Mouse (Mus musculus): ENCODE measurements around the gene Gm42417. TPM values are rescaled to one million over a fixed set of nuclear protein-coding genes. Genes with fewer than 3 reads are reported as not detected.

The Gm42417 gene
- polyA plus RNA-seq, 1 experiment from 2014 or later = 0.23 TPM

GRCm38 (mm10) chr1:36575347-36575746 lies 36.1 kb upstream of the Gm42417 start:
- Histone ChIP-seq H3K9ac (no peak overlapping the region), H3K9me3 (ENCODE audit: control insufficient read depth, low read length) (no peaks in the 10 kb centered on the region), H3K4me2 (replicated peaks) (no peak overlapping the region), H3K27ac (no peak overlapping the region), H3K27me3 (ENCODE audit: control insufficient read depth, insufficient read depth, low read length) (no peaks in the 10 kb centered on the region), H3K36me3 (replicated peaks; ENCODE audit: control insufficient read depth, insufficient read depth) (no peaks in the 10 kb centered on the region), H3K4me1 (replicated peaks; ENCODE audit: control insufficient read depth, insufficient read depth, low read length) (peaks cover 17% of the 10 kb centered on the region), H3K4me3 (replicated peaks; ENCODE audit: low read length) (no peak overlapping the region)
- DNase-seq (ENCODE audit: low spot score) (no peak), ATAC-seq (ENCODE audit: low FRiP score) (no peak)
- WGBS = 67% methylated on average over 6 of the region's 6 CpGs

GRCm38 (mm10) chr1:36574196-36574955 lies 35.1 kb upstream of the Gm42417 start:
- Histone ChIP-seq H3K4me2 (replicated peaks) (no peak overlapping the region), H3K9ac (no peak overlapping the region), H3K9me3 (ENCODE audit: control insufficient read depth, low read length) (no peaks in the 10 kb centered on the region), H3K4me1 (replicated peaks; ENCODE audit: control insufficient read depth, insufficient read depth, low read length) (peaks cover 8% of the 10 kb centered on the region; the same call in 1 of the 2 replicates), H3K27me3 (ENCODE audit: control insufficient read depth, insufficient read depth, low read length) (no peaks in the 10 kb centered on the region), H3K27ac (no peak overlapping the region), H3K4me3 (replicated peaks; ENCODE audit: low read length) (no peak overlapping the region), H3K36me3 (replicated peaks; ENCODE audit: control insufficient read depth, insufficient read depth) (no peaks in the 10 kb centered on the region)
- ATAC-seq (ENCODE audit: low FRiP score) = no peak
- no peak for DNase-seq (ENCODE audit: low spot score)
- 82% methylated on average over 5 of the region's 5 CpGs for WGBS

GRCm38 (mm10) chr1:36573524-36573923 lies 34.3 kb upstream of the Gm42417 start:
- H3K4me2 ChIP-seq (replicated peaks) = no peak overlapping the region
- H3K4me3 ChIP-seq (replicated peaks; ENCODE audit: low read length) = no peak overlapping the region
- no peak overlapping the region for H3K27ac ChIP-seq
- no peaks in the 10 kb centered on the region for H3K27me3 ChIP-seq (ENCODE audit: control insufficient read depth, insufficient read depth, low read length)
- no peaks in the 10 kb centered on the region for H3K9me3 ChIP-seq (ENCODE audit: control insufficient read depth, low read length)
- no peak overlapping the region for H3K9ac ChIP-seq
- WGBS = 86% methylated on average over 8 of the region's 8 CpGs
- no peak for DNase-seq (ENCODE audit: low spot score)
- ATAC-seq (ENCODE audit: low FRiP score) = no peak
- H3K4me1 ChIP-seq (replicated peaks; ENCODE audit: control insufficient read depth, insufficient read depth, low read length) = peaks cover 8% of the 10 kb centered on the region; the same call in 1 of the 2 replicates
- no peaks in the 10 kb centered on the region for H3K36me3 ChIP-seq (replicated peaks; ENCODE audit: control insufficient read depth, insufficient read depth)

GRCm38 (mm10) chr1:36572709-36573108 lies 33.5 kb upstream of the Gm42417 start:
- 74% methylated on average over 1 of the region's 1 CpGs for WGBS
- H3K4me1 ChIP-seq (replicated peaks; ENCODE audit: control insufficient read depth, insufficient read depth, low read length) = peaks cover 8% of the 10 kb centered on the region; the same call in 1 of the 2 replicates
- H3K27me3 ChIP-seq (ENCODE audit: control insufficient read depth, insufficient read depth, low read length) = no peaks in the 10 kb centered on the region
- no peak overlapping the region for H3K4me2 ChIP-seq (replicated peaks)
- H3K27ac ChIP-seq = no peak overlapping the region
- H3K9me3 ChIP-seq (ENCODE audit: control insufficient read depth, low read length) = no peaks in the 10 kb centered on the region
- H3K36me3 ChIP-seq (replicated peaks; ENCODE audit: control insufficient read depth, insufficient read depth) = no peaks in the 10 kb centered on the region
- ATAC-seq (ENCODE audit: low FRiP score) (no peak), DNase-seq (ENCODE audit: low spot score) (no peak)
- H3K9ac ChIP-seq = no peak overlapping the region
- H3K4me3 ChIP-seq (replicated peaks; ENCODE audit: low read length) = no peak overlapping the region

- Histone ChIP-seq H3K9ac (no peak overlapping the region), H3K4me1 (replicated peaks; ENCODE audit: control insufficient read depth, insufficient read depth, low read length) (peaks cover 8% of the 10 kb centered on the region; the same call in 1 of the 2 replicates), H3K36me3 (replicated peaks; ENCODE audit: control insufficient read depth, insufficient read depth) (no peaks in the 10 kb centered on the region), H3K27me3 (ENCODE audit: control insufficient read depth, insufficient read depth, low read length) (no peaks in the 10 kb centered on the region), H3K4me2 (replicated peaks) (no peak overlapping the region), H3K27ac (no peak overlapping the region), H3K9me3 (ENCODE audit: control insufficient read depth, low read length) (no peaks in the 10 kb centered on the region), H3K4me3 (replicated peaks; ENCODE audit: low read length) (no peak overlapping the region)
- WGBS = 59% methylated on average over 2 of the region's 2 CpGs
- no peak for DNase-seq (ENCODE audit: low spot score)
- no peak for ATAC-seq (ENCODE audit: low FRiP score)
Observed at GRCm38 (mm10) chr1:36572140-36572700, 33.0 kb upstream of the Gm42417 start.

- peaks cover 8% of the 10 kb centered on the region; the same call in 1 of the 2 replicates for H3K4me1 ChIP-seq (replicated peaks; ENCODE audit: control insufficient read depth, insufficient read depth, low read length)
- no peak overlapping the region for H3K27ac ChIP-seq
- 49% methylated on average over 6 of the region's 6 CpGs for WGBS
- ATAC-seq (ENCODE audit: low FRiP score) = no peak
- H3K4me2 ChIP-seq (replicated peaks) = no peak overlapping the region
- no peaks in the 10 kb centered on the region for H3K9me3 ChIP-seq (ENCODE audit: control insufficient read depth, low read length)
- H3K9ac ChIP-seq = no peak overlapping the region
- H3K27me3 ChIP-seq (ENCODE audit: control insufficient read depth, insufficient read depth, low read length) = no peaks in the 10 kb centered on the region
- H3K36me3 ChIP-seq (replicated peaks; ENCODE audit: control insufficient read depth, insufficient read depth) = no peaks in the 10 kb centered on the region
- no peak overlapping the region for H3K4me3 ChIP-seq (replicated peaks; ENCODE audit: low read length)
- DNase-seq (ENCODE audit: low spot score) = no peak
Observed at GRCm38 (mm10) chr1:36571627-36572026, 32.4 kb upstream of the Gm42417 start.

GRCm38 (mm10) chr1:36570320-36570719 lies 31.1 kb upstream of the Gm42417 start:
- no peak overlapping the region for H3K27ac ChIP-seq
- no peak overlapping the region for H3K4me2 ChIP-seq (replicated peaks)
- DNase-seq (ENCODE audit: low spot score) (no peak), ATAC-seq (ENCODE audit: low FRiP score) (no peak)
- 89% methylated on average over 5 of the region's 5 CpGs for WGBS
- peaks cover 8% of the 10 kb centered on the region; the same call in 1 of the 2 replicates for H3K4me1 ChIP-seq (replicated peaks; ENCODE audit: control insufficient read depth, insufficient read depth, low read length)
- H3K9me3 ChIP-seq (ENCODE audit: control insufficient read depth, low read length) = no peaks in the 10 kb centered on the region
- no peak overlapping the region for H3K9ac ChIP-seq
- no peaks in the 10 kb centered on the region for H3K36me3 ChIP-seq (replicated peaks; ENCODE audit: control insufficient read depth, insufficient read depth)
- no peaks in the 10 kb centered on the region for H3K27me3 ChIP-seq (ENCODE audit: control insufficient read depth, insufficient read depth, low read length)
- no peak overlapping the region for H3K4me3 ChIP-seq (replicated peaks; ENCODE audit: low read length)

- Histone ChIP-seq H3K9me3 (ENCODE audit: control insufficient read depth, low read length) (no peaks in the 10 kb centered on the region), H3K36me3 (replicated peaks; ENCODE audit: control insufficient read depth, insufficient read depth) (no peaks in the 10 kb centered on the region), H3K9ac (no peak overlapping the region), H3K27me3 (ENCODE audit: control insufficient read depth, insufficient read depth, low read length) (no peaks in the 10 kb centered on the region), H3K4me1 (replicated peaks; ENCODE audit: control insufficient read depth, insufficient read depth, low read length) (peaks cover 6% of the 10 kb centered on the region; the same call in 1 of the 2 replicates), H3K4me3 (replicated peaks; ENCODE audit: low read length) (no peak overlapping the region), H3K4me2 (replicated peaks) (no peak overlapping the region), H3K27ac (no peak overlapping the region)
- DNase-seq (ENCODE audit: low spot score) (no peak), ATAC-seq (ENCODE audit: low FRiP score) (no peak)
- WGBS = 53% methylated on average over 7 of the region's 7 CpGs
Observed at GRCm38 (mm10) chr1:36569694-36570276, 30.6 kb upstream of the Gm42417 start.

- no peaks in the 10 kb centered on the region for H3K4me1 ChIP-seq (replicated peaks; ENCODE audit: control insufficient read depth, insufficient read depth, low read length)
- no peaks in the 10 kb centered on the region for H3K36me3 ChIP-seq (replicated peaks; ENCODE audit: control insufficient read depth, insufficient read depth)
- H3K9me3 ChIP-seq (ENCODE audit: control insufficient read depth, low read length) = no peaks in the 10 kb centered on the region
- 82% methylated on average over 4 of the region's 4 CpGs for WGBS
- no peak overlapping the region for H3K9ac ChIP-seq
- H3K4me3 ChIP-seq (replicated peaks; ENCODE audit: low read length) = no peak overlapping the region
- H3K27me3 ChIP-seq (ENCODE audit: control insufficient read depth, insufficient read depth, low read length) = no peaks in the 10 kb centered on the region
- ATAC-seq (ENCODE audit: low FRiP score) = no peak
- H3K4me2 ChIP-seq (replicated peaks) = no peak overlapping the region
- H3K27ac ChIP-seq = no peak overlapping the region
- no peak for DNase-seq (ENCODE audit: low spot score)
Observed at GRCm38 (mm10) chr1:36568776-36569175, 29.5 kb upstream of the Gm42417 start.

All from hindbrain, embryonic 14.5 days (tissue).